Mouse (Mus musculus) lung, postnatal 14 days (tissue): ENCODE measurements around the gene Rbfox1.
A peak's percentile ranks its signal among the peaks of the same experiment; 100 is the strongest.

Experiments
- DNase-seq: peaks from one replicate; pipeline ENCODE4 v3.0.0; 2021

Gene Rbfox1

DNA sequence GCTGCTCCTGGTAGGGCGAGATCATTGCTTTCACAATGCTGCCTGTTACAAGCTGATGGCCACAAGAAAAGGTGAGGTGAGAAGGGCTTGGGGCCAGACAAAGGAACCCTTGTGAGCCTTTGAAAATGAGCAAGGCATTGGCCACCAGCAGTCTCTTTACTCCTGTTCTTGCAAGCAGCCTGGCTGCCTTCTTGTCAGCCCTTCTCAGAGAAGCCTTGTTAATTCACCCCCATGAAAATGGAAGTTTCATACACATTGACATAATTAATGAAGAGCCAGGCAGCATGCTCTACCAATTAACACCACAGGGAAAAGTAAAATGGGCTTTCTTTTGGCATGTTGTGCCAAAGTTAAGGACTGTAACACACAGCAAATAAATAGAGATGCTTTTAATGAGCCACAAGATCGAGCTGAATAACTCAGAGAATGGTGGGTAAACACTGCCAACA, 1076.8 kb downstream of the Rbfox1 start:
- no peak for DNase-seq

DNA sequence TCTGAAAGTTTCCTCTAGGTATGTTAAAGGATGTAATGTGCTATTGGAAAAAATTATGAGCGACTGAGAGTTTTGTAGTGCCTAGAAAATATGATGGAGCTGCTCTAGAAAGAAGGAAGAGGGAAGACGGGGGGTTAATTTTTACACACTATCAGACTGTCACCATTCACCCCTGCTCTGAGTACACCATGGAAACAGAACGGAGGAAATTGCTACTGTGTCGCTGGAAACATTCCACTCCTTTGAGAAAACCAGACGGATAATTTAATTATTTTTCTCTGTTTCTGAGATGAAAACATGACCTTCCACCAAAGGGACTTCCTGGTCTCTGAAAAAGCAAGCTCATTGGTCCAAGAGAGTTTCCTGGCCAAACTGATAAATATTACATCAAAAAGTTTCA, 1077.4 kb downstream of the Rbfox1 start:
- no peak for DNase-seq

DNA sequence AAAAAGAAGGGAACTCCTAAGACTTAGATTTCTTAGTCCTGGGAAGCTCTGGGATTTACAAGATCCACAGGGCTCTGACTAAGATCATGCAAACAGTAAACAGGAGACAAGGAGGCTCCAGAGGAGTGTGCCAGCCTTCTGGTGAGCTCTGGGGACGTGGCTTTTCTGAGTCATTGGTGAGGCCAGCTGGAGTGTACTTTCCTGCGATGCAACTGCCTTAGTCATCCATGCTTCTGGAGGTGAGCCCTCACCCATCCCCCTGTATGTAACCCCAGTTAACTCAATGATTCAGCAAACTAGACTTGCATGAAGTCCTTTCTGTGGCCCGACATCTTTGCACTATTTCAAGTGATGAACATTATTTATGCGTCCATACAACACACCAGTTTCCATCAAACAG, 1078.4 kb downstream of the Rbfox1 start:
- no peak for DNase-seq

DNA sequence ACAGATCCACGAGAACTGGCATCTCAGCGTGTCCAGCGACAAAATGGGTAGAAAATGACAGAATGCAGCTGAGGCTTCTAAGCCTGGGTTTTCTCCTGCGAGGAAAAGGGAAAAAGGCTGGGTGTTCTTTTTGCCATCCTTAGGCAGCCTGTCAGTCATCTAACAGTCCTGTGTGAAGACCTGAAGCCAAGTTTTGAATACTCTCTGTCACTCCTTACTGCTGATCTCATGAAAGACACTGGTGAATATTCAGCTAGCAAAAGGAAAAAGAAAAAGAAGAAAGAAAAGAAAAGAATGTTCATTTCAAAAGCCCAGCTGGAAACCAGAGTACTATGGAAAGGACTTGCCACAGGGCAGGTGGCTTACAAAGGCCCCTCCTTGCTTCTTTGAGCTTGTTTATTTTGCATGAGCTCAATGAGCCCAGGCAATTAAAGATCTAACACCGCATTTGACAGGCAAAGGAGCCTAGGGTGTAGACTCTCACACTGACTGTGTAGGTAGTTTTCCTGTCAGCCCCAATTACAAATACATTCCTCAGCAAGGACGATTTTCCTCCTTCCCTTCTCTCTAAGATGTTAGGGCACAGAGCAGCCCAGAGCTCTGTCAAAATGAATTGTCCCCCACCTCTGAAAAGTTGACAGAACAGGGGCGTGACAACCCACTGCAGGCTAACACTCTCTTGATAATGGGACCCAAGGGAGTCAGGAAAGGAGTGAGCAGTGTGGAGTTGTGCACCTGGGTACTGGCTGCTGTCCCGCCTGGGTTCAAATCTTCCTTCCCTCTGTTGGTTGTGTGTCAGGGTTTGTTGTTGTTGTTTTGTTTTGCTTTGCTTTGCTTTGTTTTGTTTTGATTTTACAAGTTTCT, 1079.8 kb downstream of the Rbfox1 start:
- DNase-seq, result no peak

DNA sequence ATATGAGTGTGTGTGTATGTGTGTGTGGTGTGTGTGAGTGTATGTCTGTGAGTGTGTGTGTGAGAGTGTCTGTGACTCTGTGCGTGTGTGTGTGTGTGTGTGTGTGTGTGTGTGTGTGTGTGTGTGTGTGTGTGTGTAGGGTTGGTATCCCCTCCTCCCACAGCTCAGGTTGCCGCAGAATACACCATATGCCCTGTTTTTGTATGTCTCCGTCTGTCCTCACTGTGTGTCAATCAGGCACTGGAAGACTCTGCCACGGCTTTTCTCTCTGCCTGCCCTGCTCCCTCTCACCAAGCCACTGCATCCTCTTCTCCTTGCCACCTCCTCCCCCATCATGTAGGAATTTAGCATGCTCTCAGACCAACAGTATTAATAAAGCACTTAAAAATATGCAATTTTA, 1084.8 kb downstream of the Rbfox1 start:
- no peak for DNase-seq

DNA sequence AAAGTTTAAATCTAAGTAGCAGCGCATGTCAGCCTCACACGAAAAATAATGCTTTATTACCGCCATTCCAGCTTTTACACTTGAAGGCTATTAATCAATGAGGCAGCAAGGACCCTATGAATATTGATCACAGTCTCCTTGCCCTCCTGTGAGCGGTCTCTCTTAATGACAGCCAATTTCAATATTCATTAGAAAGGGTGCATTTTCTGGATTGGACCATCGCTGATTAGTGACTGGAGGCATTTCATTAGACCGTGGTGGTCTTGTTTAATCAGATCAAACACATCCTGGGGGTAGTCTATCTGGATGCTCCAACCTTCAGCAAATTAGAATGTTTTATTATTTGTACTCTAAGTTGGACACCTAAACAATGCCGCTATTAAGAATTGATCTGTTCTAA, 1091.2 kb downstream of the Rbfox1 start:
- no peak for DNase-seq

DNA sequence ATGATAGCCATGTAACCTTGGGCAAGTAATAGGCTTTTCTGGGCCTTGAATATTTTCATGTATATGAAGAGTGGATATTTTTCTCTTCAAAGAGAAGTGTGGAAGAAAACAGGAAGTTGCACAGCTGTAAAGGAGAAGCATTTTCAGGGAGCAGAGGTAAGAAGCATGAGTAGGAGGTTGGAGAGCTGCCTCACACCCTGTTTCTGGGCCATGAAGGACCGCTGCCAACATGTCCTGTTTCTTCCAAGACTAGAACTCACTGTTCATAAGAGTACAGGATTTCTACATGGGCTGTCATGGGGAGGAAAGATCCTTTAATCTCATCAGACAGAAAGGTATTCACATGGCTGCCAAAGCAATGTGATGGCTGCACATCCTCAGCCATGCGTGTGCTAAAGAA, 1098.8 kb downstream of the Rbfox1 start:
- no peak for DNase-seq

DNA sequence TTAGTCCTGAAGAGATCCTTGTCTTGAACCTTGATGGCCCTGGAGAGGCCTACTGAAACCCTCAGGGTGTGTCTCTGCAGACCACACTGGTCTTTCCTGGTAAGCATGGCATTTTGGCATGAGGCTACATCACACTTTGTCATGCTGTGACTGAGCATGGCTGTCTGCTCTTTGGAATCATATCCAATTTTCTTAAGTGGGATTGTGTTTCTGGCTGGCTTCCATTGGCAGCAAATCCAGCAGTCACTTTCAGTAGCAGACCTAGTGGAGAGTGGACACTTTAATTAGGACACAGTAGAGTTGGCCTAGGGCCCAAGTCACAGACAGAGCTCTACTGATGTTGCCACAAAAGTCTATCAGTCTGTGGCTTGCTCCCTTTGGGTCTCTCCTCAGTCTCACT, 1100.9 kb downstream of the Rbfox1 start:
- DNase-seq, result peak; percentile 58

DNA sequence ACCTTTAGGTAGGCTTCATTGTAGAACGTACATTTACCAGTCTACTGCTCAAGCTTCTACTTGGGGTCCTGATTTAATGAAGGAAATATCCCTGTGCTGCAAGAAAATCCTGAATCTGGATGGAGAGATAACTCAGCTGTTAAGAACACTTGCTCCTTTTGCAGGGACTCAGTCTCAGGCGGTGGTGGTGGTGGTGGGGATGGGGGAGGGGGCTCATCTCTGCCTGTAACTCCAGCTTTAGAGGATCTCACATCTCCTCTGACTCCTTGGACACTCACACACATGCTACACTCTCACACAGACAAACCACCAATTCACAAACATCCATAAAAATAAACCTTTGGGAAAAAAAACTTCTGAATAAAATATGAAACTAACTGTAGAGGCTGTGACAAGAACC, 1101.3 kb downstream of the Rbfox1 start:
- DNase-seq, result no peak

DNA sequence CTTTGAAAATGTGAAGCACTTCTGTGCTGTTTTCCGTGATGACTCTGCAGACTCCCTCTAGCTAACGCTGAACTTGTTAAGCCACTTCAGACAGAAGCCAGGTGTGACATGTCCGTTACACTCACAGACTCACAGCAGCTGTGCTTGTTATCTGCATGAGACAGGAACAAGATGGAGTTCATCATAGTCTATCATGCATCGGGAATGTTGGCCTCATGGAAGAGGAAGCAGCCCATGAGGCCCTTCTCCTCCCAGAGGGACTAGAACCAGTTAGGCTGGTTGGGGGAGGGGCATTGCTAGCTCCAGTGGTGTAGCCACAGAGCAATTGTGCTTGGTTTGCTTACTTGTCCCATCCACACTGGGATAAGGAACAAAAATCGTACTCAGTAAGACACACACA, 1107.1 kb downstream of the Rbfox1 start:
- peak; percentile 53 for DNase-seq

DNA sequence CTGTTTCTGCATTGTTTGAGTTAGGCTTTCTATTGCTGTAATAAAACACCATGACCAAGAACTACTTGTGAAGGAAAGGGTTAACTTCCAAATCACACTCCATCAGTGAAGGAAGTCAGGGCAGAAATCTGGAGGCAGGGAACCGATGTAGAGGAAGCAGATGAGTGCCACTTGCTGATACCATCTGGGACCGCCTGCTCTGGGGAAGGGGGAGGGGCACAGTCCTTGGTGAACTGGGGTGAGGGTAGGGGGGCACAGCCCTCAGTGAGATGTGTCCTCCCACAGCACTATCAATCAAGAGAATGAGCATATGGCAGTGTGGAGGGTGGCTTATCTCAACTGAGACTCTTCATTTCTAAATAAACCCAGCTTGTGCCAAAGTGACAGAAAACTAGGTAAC, 1108.0 kb downstream of the Rbfox1 start:
- DNase-seq, result no peak

DNA sequence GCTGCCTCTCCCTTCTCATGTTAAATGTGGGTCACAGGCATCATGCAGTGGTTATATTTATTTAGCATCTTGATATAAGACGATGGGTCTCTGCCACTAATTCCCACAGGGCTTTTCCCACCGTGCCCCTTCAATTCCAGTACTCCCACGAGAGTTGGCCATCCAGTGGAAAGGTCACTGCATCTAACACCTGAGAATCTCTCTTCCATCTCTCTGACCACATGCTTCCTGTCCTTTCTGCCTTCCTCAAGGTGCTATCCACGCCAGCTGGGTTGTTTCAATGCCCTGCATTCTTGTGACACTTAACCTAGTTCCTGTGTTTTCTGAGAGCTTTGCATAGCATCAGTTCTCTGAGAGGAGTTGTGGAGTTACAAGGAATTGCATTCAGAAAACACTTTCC, 1112.0 kb downstream of the Rbfox1 start:
- no peak for DNase-seq

DNA sequence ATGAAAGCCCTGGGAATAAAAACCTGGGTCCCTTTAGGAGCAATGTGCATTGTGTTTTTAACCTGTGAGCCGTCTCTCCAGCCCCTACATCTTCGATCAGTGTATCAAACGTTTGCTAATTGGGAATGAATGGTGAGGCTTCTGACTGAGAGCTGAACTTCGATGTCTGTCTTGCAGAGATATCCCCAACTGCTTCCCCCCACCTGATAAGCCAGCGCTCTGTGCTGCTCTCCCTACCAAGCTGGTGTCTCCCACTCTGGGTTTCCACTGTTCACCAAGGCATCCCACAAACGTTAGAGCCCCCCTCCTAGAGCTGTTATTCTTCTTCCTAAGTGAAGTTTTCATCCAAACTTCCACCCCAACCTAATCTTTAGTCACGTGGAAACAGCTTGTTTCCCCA, 1112.7 kb downstream of the Rbfox1 start:
- no peak for DNase-seq

DNA sequence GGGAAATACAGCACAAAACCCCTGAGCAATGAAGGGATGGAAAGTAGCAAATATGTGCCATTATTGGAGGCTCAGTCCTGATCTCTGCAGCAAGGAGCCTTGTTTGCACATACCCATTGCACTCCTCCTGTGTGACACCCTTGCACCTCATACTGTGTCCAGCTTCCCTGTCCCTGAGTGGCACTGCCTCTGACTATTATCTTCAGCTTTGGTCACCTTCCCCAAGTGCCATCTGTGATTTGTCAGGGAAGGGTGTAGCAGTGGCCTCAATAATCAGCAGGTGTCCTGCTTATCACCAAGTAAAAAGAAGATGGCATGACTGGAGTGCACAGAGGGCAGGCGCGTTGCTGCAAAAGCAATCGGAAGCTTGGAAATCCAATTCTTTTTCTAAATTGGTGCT, 1119.4 kb downstream of the Rbfox1 start:
- no peak for DNase-seq

DNA sequence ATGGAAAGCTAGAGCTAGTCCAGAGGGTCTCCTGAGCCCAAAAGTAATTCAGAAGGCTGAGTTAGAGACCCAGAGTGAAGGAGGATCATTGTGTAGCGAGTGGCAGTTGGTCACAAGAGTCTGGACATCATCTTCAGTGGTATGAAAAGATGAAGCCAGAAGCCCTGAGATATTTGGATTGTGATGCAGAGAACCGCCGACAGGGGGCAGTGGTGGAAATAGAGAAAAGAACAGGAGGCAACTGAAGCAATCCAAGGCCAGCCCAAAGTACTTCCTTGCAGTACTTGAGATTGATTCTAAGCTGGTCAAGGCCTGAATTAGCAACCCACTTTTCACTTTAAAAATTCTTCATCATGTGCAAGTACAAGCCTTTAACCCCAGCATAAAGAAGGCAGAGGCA, 1120.3 kb downstream of the Rbfox1 start:
- peak; percentile 56 for DNase-seq

DNA sequence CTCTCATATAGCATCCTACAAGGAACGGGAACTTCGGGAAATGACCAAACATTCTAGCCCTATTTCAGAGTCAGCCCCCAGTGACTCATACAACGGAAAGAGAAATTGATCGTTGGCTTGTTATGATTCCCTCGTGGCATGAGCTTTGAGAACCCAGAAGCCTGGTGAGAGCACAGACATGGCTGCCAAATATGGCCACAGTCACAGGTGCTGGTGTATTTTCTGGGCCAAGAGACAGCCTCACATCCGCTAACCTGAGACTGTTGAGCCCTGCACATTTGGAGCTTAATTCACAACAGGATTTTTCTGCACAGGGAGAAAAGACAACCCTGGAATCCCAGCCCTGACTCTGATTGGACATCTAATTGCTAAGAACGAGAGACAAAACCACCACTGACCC, 1132.2 kb downstream of the Rbfox1 start:
- DNase-seq, result no peak

DNA sequence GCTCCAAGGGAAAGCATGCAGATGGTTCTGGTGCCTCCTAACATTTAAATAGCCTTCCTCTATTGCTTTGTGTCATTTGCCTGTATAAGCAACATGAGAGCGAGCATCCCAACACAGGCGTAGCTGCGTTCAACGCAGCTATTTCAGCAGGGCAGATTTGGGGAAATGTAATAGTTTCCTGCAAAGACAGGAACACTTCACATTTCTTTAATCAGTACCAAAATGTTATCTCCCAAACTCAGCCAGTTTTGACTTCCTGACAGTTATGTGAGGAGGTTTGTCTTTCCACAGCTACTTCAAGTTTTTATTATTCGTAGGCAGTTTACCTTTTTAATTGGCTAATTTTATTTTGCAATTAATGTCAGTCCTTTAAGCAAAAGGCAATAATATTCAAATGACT, 1149.1 kb downstream of the Rbfox1 start:
- no peak for DNase-seq

DNA sequence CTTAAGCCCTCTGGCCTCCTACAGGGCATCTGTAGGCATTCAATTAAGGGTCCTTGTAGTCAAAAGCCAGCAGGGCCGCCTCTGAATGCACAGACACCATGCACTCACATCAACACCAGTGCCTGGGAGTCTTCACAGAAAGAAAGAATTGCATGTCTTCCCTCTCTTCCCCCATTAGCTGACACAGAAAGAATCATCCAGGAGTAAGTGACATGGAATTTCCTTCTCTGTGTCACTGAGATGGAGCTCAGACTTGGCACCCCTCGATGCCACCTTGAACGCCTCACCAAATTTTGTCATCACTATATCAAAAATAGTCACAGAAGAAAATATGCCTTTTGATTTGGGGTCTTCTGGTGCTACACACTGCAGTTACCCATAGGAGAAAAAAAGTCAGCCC, 1151.4 kb downstream of the Rbfox1 start:
- no peak for DNase-seq

DNA sequence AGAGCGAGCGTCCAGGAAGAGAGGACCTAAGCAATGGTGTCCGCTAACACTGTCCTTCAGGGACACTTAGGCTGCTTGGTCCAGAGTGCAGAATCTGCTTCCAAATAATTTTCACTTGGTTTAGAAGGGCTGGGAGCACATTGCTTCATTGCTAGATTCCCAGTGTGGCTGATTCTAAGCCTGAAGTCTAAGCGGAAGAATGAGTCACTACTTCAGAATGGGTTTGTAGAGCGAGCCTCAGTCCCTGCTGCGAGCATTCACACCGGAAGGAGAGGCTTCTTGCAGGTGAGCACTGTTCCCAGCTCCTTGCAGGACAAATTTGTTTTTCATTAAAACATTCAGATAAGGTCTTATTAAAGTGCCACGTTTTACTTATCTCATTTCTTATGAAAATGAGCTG, 1151.8 kb downstream of the Rbfox1 start:
- DNase-seq, result no peak

DNA sequence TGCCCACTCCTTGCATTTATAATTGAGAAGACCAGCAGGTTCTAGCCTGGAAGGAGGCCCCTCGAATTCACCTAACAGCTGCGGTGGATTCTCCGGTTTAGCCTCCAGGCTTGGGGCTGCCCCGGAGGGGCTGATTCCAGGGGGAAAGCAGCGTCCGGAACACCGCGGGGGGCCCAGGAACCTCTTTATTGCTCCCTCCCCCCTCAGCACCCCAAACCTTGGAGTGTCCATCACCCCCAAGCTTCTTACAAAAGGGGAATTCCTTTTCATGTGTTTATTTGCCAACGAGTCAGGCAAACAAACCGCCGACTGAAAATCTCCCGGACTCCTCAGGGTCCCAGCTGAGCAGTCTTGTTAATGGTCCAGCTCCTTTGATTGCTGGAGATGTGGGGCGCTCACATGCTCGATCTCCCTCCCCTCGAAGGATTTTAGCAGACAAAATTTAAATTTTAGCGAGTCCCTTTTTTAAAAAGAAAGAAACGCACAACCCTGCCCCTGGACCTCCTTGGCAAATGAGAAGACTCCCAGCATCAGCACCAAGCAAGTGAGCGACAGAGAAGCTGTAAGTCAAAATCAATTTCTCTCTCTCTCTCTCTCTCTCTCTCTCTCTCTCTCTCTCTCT, 1153.6 kb downstream of the Rbfox1 start:
- DNase-seq, result no peak

DNA sequence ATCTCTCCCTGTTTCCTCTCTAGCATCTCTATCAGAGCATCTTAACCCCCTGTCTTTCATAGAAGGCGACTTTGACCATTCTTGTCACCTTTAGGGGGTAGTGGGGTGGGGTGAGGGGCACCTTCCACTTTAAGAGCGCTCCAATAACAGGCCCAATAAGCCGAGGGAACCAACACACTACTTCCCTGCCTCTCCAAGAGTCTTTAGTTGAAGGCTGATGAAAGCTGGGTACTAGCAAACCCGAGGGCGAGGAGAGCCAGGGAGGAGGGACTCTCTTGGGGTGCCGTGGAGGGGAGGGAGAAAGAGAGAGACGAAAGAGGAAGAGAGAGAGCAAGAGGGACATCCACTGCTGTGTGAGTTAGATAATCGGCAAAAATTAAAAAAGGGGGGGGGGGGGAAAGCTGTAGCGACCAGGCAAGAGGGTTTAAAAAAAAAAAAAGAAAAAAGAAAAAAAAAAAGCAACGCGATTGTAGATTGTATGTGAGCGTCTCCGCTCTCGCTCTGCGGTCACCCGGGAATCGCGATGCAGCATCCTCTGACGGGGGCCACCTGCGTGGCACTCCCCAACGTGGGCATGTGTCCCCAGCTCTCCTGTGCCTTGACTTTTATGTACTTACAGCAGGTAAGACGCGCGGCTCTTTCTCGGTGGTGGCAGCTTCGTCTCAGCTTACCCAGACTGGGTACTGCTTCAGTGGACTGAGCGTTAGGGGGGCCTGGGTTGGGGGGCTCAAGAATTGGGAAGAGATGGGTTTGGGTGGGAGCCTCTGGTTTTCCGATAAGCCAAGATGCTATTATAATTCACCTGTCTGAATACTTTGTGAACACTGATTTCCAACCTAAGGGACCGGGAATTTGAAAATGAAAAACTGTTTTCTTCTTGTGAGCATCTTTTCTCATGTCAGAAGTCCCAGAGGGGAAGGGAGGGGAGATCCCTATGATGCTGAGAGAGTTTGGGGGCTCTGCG, 1154.5 kb downstream of the Rbfox1 start:
- no peak for DNase-seq

DNA sequence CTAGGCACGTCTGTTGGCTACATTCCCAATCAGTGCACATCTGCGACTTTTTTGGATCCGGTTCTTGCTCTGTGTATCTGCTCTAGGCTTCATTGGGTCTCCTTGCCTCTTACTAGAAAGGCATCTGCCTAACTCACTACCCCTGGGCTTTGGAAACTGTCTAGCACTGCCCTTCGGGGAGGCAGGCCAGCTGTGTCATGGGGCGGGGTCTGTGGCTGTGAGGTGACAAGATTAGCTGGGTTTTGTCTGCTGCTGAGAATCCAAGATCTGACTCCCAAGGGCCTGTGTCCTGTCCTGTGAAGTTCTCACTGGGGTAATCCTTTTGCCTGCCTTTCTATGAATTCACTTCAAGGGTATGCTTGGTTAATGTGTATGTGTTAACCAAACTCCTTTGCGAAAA, 1155.5 kb downstream of the Rbfox1 start:
- DNase-seq, result no peak

DNA sequence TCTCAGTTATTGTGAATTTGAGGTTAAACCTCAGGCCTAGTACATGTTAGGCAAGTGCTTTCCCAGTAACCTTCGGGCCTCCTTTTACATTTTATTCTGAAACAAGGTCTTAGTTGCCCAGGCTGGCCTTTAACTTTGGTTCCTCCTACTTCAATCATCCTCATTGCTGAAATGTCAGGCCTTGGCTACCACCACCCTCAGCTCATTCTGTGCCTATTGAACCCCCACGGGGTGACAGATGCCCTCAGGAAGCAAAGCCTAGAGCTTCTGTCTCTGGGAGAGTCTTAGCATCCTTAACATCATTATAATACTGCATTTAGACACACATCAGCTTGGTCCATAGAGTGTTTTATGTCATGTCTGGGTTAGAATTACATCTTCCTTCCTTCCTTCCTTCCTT, 1162.3 kb downstream of the Rbfox1 start:
- no peak for DNase-seq
